13 mouse cellular contexts compared by ENCODE assay signal in genomic region chr9:83113800-83114217, GRCm38 (mm10). TPM values are rescaled to one million over a fixed set of nuclear protein-coding genes. Genes with fewer than 3 reads are reported as not detected.
DNase-seq lines count a peak whose midpoint lies in the region; ATAC-seq and TF ChIP-seq lines count a peak whose summit lies in the region.
"Had no signal": no experiment of that assay in that cellular context is flagged by ENCODE, and none has a peak within 500 bp of the region (broad histone marks: within the 10 kb centered on the region; RNA-seq: fewer than 3 reads in every experiment).

No protein-coding gene starts in this region.

- no peaks in the 10 kb centered on the region; the same call in 1 of the 2 replicates for H3K4me1 ChIP-seq in embryonic facial prominence, embryonic 14.5 days (ENCODE audit: control insufficient read depth, insufficient read depth, low read length)
- peaks cover 6% of the 10 kb centered on the region; the same call in 1 of the 2 replicates for H3K4me1 ChIP-seq in embryonic facial prominence, embryonic 10.5 days
- H3K4me1 ChIP-seq in kidney, embryonic 15.5 days = peaks cover 4% of the 10 kb centered on the region
- H3K4me1 ChIP-seq: intestine, embryonic 15.5 days; lung, embryonic 15.5 days had no signal

- ATAC-seq in embryonic facial prominence, embryonic 14.5 days (ENCODE audit: low read depth) = peak; percentile 62; the same call in 1 of the 2 replicates
- ATAC-seq in kidney, embryonic 15.5 days (replicated peaks; ENCODE audit: low FRiP score) = 0 out of 2 replicates have a peak, but pooled peaks have one; percentile 46
- ATAC-seq: intestine, embryonic 15.5 days had no signal

- H3K9me3 ChIP-seq in embryonic facial prominence, embryonic 14.5 days (ENCODE audit: control insufficient read depth, low read length) = no peaks in the 10 kb centered on the region
- no peaks in the 10 kb centered on the region for H3K9me3 ChIP-seq in embryonic facial prominence, embryonic 10.5 days
- H3K9me3 ChIP-seq in kidney, embryonic 15.5 days (replicated peaks) = no peaks in the 10 kb centered on the region
- H3K9me3 ChIP-seq: intestine, embryonic 15.5 days; lung, embryonic 15.5 days had no signal

- H3K27ac ChIP-seq in embryonic facial prominence, embryonic 14.5 days (replicated peaks; ENCODE audit: low read depth, low read length) = no peak overlapping the region
- no peak overlapping the region for H3K27ac ChIP-seq in embryonic facial prominence, embryonic 10.5 days (replicated peaks)
- no peak overlapping the region for H3K27ac ChIP-seq in kidney, embryonic 15.5 days
- no peak overlapping the region for H3K27ac ChIP-seq in left cerebral cortex, adult 2 months
- H3K27ac ChIP-seq: intestine, embryonic 15.5 days; lung, embryonic 15.5 days had no signal

- intact Hi-C loops in left cerebral cortex, adult 2 months (cut with DNase I) = no loop called here

- no peak for DNase-seq in embryonic facial prominence, embryonic 14.5 days (ENCODE audit: low spot score)
- no peak for DNase-seq in embryonic facial prominence, embryonic 10.5 days (ENCODE audit: low spot score)
- no peak for DNase-seq in kidney, postnatal 25 days
- DNase-seq in spleen, adult 12 weeks (ENCODE audit: low spot score) = peak; percentile 14
- DNase-seq in spleen, postnatal 14 days (ENCODE audit: low spot score in 2 of 2) = no peak
- DNase-seq in cerebellum, adult 18-20 months = no peak
- DNase-seq in left cerebral cortex, adult 2 months (ENCODE audit: extremely low spot score in 1 of 2, low spot score in 2 of 2) = no peak
- DNase-seq: heart, postnatal 14 days; right cerebral cortex, postnatal 4 days; thymus, adult 2 months had no signal

- 0 out of 2 replicates have a peak, but pooled peaks cover 6% of the 10 kb centered on the region for H3K36me3 ChIP-seq in embryonic facial prominence, embryonic 14.5 days (ENCODE audit: control insufficient read depth, insufficient read depth, low read length)
- H3K36me3 ChIP-seq in embryonic facial prominence, embryonic 10.5 days (replicated peaks) = 0 out of 2 replicates have a peak, but pooled peaks cover 9% of the 10 kb centered on the region
- no peaks in the 10 kb centered on the region for H3K36me3 ChIP-seq in kidney, embryonic 15.5 days
- H3K36me3 ChIP-seq: intestine, embryonic 15.5 days; lung, embryonic 15.5 days had no signal

- no peak overlapping the region for H3K9ac ChIP-seq in embryonic facial prominence, embryonic 14.5 days (ENCODE audit: low read depth, low read length)
- H3K9ac ChIP-seq in kidney, embryonic 15.5 days = no peak overlapping the region
- H3K9ac ChIP-seq: intestine, embryonic 15.5 days; lung, embryonic 15.5 days had no signal

- WGBS in embryonic facial prominence, embryonic 14.5 days = 64% methylated on average over 9 of the region's 10 CpGs
- WGBS in embryonic facial prominence, embryonic 10.5 days = 84% methylated on average over 10 of the region's 10 CpGs
- 85% methylated on average over 10 of the region's 10 CpGs for WGBS in kidney, embryonic 15.5 days

- no peak overlapping the region for H3K4me2 ChIP-seq in embryonic facial prominence, embryonic 14.5 days (ENCODE audit: low read depth, low read length)
- H3K4me2 ChIP-seq in kidney, embryonic 15.5 days = no peak overlapping the region
- H3K4me2 ChIP-seq: intestine, embryonic 15.5 days; lung, embryonic 15.5 days had no signal

- no peaks in the 10 kb centered on the region for H3K27me3 ChIP-seq in embryonic facial prominence, embryonic 14.5 days (replicated peaks; ENCODE audit: control insufficient read depth, insufficient read depth, low read length)
- no peaks in the 10 kb centered on the region for H3K27me3 ChIP-seq in embryonic facial prominence, embryonic 10.5 days (replicated peaks; ENCODE audit: low read depth, poor library complexity, severe bottlenecking)
- no peaks in the 10 kb centered on the region for H3K27me3 ChIP-seq in kidney, embryonic 15.5 days
- H3K27me3 ChIP-seq: intestine, embryonic 15.5 days; lung, embryonic 15.5 days had no signal

- no peak for TF ChIP-seq CTCF in left cerebral cortex, adult 2 months (IDR thresholded peaks at IDR 0.05)

- no peak overlapping the region for H3K4me3 ChIP-seq in embryonic facial prominence, embryonic 14.5 days (ENCODE audit: low read depth, low read length)
- H3K4me3 ChIP-seq in embryonic facial prominence, embryonic 10.5 days = no peak overlapping the region
- no peak overlapping the region for H3K4me3 ChIP-seq in kidney, embryonic 15.5 days (replicated peaks)
- H3K4me3 ChIP-seq in left cerebral cortex, adult 2 months = no peak overlapping the region
- H3K4me3 ChIP-seq: intestine, embryonic 15.5 days; lung, embryonic 15.5 days had no signal

RNA-seq across cellular contexts. Expression of gene Hmgn3, which starts 32.7 kb away (rescaled TPM):
- 164 and 171 TPM in 2 replicates for polyA plus RNA-seq in embryonic facial prominence, embryonic 14.5 days (2014; fragmentation: Nextera tagmentation; extraction: Ambion mirVana)
- 110 and 125 TPM in 2 replicates for polyA plus RNA-seq in embryonic facial prominence, embryonic 10.5 days (2016; fragmentation: Nextera tagmentation; extraction: Ambion mirVana)
- 113 and 121 TPM in 2 replicates for polyA plus RNA-seq in kidney, embryonic 15.5 days (2015; fragmentation: Nextera tagmentation; extraction: Ambion mirVana)
- 10 to 100 TPM; 81.4 to 84.7 TPM for total RNA-seq in left cerebral cortex, adult 2 months (2021)
